Mouse (Mus musculus) MEL (cell line): ENCODE results near the gene Calhm5.

ENCODE experiments used
- BHLHE40 ChIP-seq: IDR thresholded peaks from 2 replicates; pipeline ENCODE4 v1.6.1; 2012; ENCODE audit warnings: low read depth, mild to moderate bottlenecking, inconsistent platforms, low read length, improper control_type of control experiment, borderline replicate concordance
- CTCF ChIP-seq, 3 experiments: IDR thresholded peaks in 2 of 3; conservative IDR thresholded peaks in 1 of 3; 2 replicates each; pipeline ENCODE4 v1.5.1; 2011 to 2012; ENCODE audit warnings: low read length in 3 of 3, low read depth in 2 of 3, mild to moderate bottlenecking in 2 of 3, improper control_type of control experiment in 1 of 3, inconsistent platforms in 1 of 3, mixed read lengths in 1 of 3, moderate library complexity in 1 of 3; ENCODE audit not compliant: control insufficient read depth in 1 of 3, insufficient read depth in 1 of 3, poor library complexity in 1 of 3, severe bottlenecking in 1 of 3
- ELF1 ChIP-seq: IDR thresholded peaks from 2 replicates; pipeline ENCODE4 v1.6.1; 2014; ENCODE audit warnings: low read depth, mild to moderate bottlenecking, inconsistent platforms, low read length, improper control_type of control experiment, moderate library complexity
- EP300 ChIP-seq, 2 experiments: IDR thresholded peaks; 2 replicates each; pipeline ENCODE4 v1.6.1; 2011; ENCODE audit warnings: improper control_type of control experiment in 2 of 2, low read length in 2 of 2, low read depth in 1 of 2, mild to moderate bottlenecking in 1 of 2
- GATA1 ChIP-seq: IDR thresholded peaks from 2 replicates; pipeline ENCODE4 v1.6.1; 2011; ENCODE audit warnings: low read depth, low read length, improper control_type of control experiment
- MAFK ChIP-seq: IDR thresholded peaks from 2 replicates; pipeline ENCODE4 v1.6.1; 2011; ENCODE audit warnings: low read depth, mild to moderate bottlenecking, low read length, improper control_type of control experiment, borderline replicate concordance
- POLR2A ChIP-seq, 2 experiments: IDR thresholded peaks; 2 replicates each; pipeline ENCODE4 v1.6.1; 2011 to 2012; ENCODE audit warnings: low read length in 2 of 2, mild to moderate bottlenecking in 2 of 2, control low read depth in 1 of 2, improper control_type of control experiment in 1 of 2, low read depth in 1 of 2, moderate library complexity in 1 of 2; ENCODE audit not compliant: control insufficient read depth in 1 of 2, insufficient read depth in 1 of 2, poor library complexity in 1 of 2
- TAL1 ChIP-seq: IDR thresholded peaks from 2 replicates; pipeline ENCODE4 v1.6.1; 2012; ENCODE audit warnings: mild to moderate bottlenecking, inconsistent platforms, low read length, moderate library complexity, mixed read lengths
- TCF12 ChIP-seq: IDR thresholded peaks from 2 replicates; pipeline ENCODE4 v1.6.1; 2014; ENCODE audit warnings: low read depth, mild to moderate bottlenecking, inconsistent platforms, low read length, improper control_type of control experiment, moderate library complexity

GRCm38 (mm10) chr10:34117131-34117530, 20.8 kb upstream of the Calhm5 start:
- no peak for TF ChIP-seq ELF1
- no peak for TF ChIP-seq POLR2A (IDR thresholded peaks at IDR 0.05; ENCODE audit: control insufficient read depth in 1 of 2, insufficient read depth in 1 of 2, low read depth in 1 of 2, low read length in 2 of 2, poor library complexity in 1 of 2)
- no peak for TF ChIP-seq CTCF (IDR thresholded peaks at IDR 0.05 in 2 of 3, conservative IDR thresholded peaks at IDR 0.05 in 1 of 3; ENCODE audit: control insufficient read depth in 1 of 3, insufficient read depth in 1 of 3, low read depth in 2 of 3, low read length in 3 of 3, poor library complexity in 1 of 3, severe bottlenecking in 1 of 3)
- no peak for TF ChIP-seq TCF12
- TF ChIP-seq MAFK, result no peak
- TF ChIP-seq GATA1, result no peak
- TF ChIP-seq TAL1, result no peak
- TF ChIP-seq EP300 (IDR thresholded peaks at IDR 0.05; ENCODE audit: low read depth in 1 of 2, low read length in 2 of 2), result no peak
- TF ChIP-seq BHLHE40, result no peak
